Mouse (Mus musculus) liver, embryonic 15.5 days (tissue): ENCODE measurements around the gene Mycbp2. TPM values are rescaled to one million over a fixed set of nuclear protein-coding genes. Genes with fewer than 3 reads are reported as not detected.

Experiments used
- ATAC-seq: fragments of 200-750 bp; cut with Nextera tagmentation; 2 replicates; pipeline ENCODE4 v1.8.0; 2017; ENCODE audit warnings: moderate number of reproducible peaks, mild to moderate bottlenecking, moderate library complexity; ENCODE audit not compliant: insufficient read depth
- H3K27ac ChIP-seq: fragments of 300-500 bp; sonication (generic); replicated peaks from 2 replicates; pipeline ENCODE4 v1.5.1; 2015; ENCODE audit warnings: mild to moderate bottlenecking, inconsistent platforms
- H3K27me3 ChIP-seq: fragments of 300-500 bp; sonication (generic); 2 replicates; pipeline ENCODE4 v1.6.1; 2015; ENCODE audit warnings: mild to moderate bottlenecking, inconsistent platforms
- H3K36me3 ChIP-seq: fragments of 300-500 bp; sonication (generic); replicated peaks from 2 replicates; pipeline ENCODE4 v1.6.1; 2015; ENCODE audit warnings: moderate library complexity, mild to moderate bottlenecking, inconsistent platforms
- H3K4me1 ChIP-seq: fragments of 300-500 bp; sonication (generic); replicated peaks from 2 replicates; pipeline ENCODE4 v1.6.1; 2015; ENCODE audit warnings: inconsistent platforms
- H3K4me2 ChIP-seq: fragments of 300-500 bp; sonication (generic); 2 replicates; pipeline ENCODE4 v1.6.1; 2015; ENCODE audit warnings: moderate library complexity, mild to moderate bottlenecking, inconsistent platforms
- H3K4me3 ChIP-seq: fragments of 300-500 bp; sonication (generic); replicated peaks from 2 replicates; pipeline ENCODE4 v1.5.1; 2015; ENCODE audit warnings: mild to moderate bottlenecking, inconsistent platforms
- H3K9ac ChIP-seq: fragments of 300-500 bp; sonication (generic); 2 replicates; pipeline ENCODE4 v1.6.1; 2015; ENCODE audit warnings: moderate library complexity, mild to moderate bottlenecking, inconsistent platforms
- H3K9me3 ChIP-seq: fragments of 300-500 bp; sonication (generic); replicated peaks from 2 replicates; pipeline ENCODE4 v1.6.1; 2016; ENCODE audit warnings: inconsistent platforms
- WGBS: fragments of 180-500 bp; shearing (Covaris S2); methylation state at CpG from one replicate; pipeline ENCODE4 v1.1.7; 2015; ENCODE audit warnings: mixed read lengths; ENCODE audit not compliant: insufficient replicate concordance; 5-methylcytosine and 5-hydroxymethylcytosine counted together
- polyA plus RNA-seq: library from polyadenylated mRNA; unstranded; fragments of >200 nt; fragmentation: Nextera tagmentation; extraction: Ambion mirVana; gene quantifications from 2 replicates; pipeline ENCODE4 v1.2.1, GENCODE M21; 2015

The Mycbp2 gene
- polyA plus RNA-seq, 1 experiment from 2014 or later: 6.4 TPM

- Histone ChIP-seq H3K27ac (no peak overlapping the region), H3K9ac (no peak overlapping the region), H3K4me2 (no peak overlapping the region), H3K4me3 (no peak overlapping the region), H3K4me1 (peaks cover 16% of the 10 kb centered on the region), H3K9me3 (no peaks in the 10 kb centered on the region), H3K36me3 (peaks cover 7% of the 10 kb centered on the region; the same call in 1 of the 2 replicates), H3K27me3 (no peaks in the 10 kb centered on the region)
- WGBS: 67% methylated on average over 3 of the region's 3 CpGs
- no peak for ATAC-seq
Observed at GRCm38 (mm10) chr14:103101171-103101570, 245.4 kb downstream of the Mycbp2 start.

- Histone ChIP-seq H3K9me3 (no peaks in the 10 kb centered on the region), H3K27me3 (no peaks in the 10 kb centered on the region), H3K4me1 (peaks cover 17% of the 10 kb centered on the region), H3K4me3 (peak overlapping the region; percentile 84), H3K36me3 (peaks cover 14% of the 10 kb centered on the region), H3K9ac (no peak overlapping the region), H3K27ac (peak overlapping the region; percentile 100), H3K4me2 (peak overlapping the region; percentile 70)
- no peak for ATAC-seq
- WGBS: 83% methylated on average over 13 of the region's 13 CpGs
Observed at GRCm38 (mm10) chr14:103100296-103100695, 246.3 kb downstream of the Mycbp2 start.

DNA sequence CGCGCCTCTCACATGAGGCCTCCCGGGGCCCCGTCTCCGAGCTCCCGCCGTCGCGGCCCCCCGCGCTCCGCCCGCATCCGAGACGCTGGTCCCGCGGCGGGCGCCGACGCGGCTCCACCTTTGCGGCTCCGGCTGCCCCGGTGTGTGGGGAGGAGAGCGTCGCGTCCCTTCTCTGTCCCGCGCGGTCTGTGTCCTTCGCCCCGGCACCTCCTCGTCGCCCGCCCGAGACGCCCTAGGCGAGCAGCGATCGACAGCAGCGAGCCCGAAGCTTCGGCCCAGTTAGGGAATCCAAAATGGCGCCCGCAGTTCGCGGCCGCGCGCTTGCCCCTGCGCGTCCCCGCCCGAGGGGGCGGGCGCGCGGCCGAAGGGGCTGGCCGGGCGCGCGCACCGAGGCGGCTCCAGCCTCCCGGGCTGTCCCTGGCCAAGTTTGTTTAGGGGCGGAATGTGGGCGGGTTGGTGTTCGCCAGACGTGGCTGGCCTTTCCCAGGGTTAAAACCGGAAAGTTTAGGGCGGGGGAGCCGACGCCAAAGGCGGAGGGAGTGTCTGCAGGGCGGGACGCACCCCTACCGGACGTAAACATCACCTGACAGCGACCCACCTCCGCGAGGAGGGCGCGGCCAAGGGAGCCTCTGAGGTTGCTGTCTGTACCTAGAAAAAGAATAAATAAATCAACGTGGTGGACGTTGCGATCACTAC, 247.2 kb downstream of the Mycbp2 start, which contains the start of gene Fbxl3:
TSS of gene Fbxl3 (minus strand) at position 329 of the 696 bp plus-strand sequence.
- peaks cover 23% of the 10 kb centered on the region for H3K4me1 ChIP-seq
- peaks cover 23% of the 10 kb centered on the region for H3K36me3 ChIP-seq
- no peaks in the 10 kb centered on the region for H3K9me3 ChIP-seq
- peak within 1 kb of the TSS; percentile 70 for H3K4me2 ChIP-seq
- peak within 1 kb of the TSS; percentile 84 for H3K4me3 ChIP-seq
- peak within 1 kb of the TSS; percentile 100 for H3K9ac ChIP-seq
- H3K27ac ChIP-seq: peak within 1 kb of the TSS; percentile 100
- no peaks in the 10 kb centered on the region for H3K27me3 ChIP-seq
- WGBS: under 1% methylated on average over 88 of the region's 88 CpGs
- ATAC-seq: peak; percentile 89

DNA sequence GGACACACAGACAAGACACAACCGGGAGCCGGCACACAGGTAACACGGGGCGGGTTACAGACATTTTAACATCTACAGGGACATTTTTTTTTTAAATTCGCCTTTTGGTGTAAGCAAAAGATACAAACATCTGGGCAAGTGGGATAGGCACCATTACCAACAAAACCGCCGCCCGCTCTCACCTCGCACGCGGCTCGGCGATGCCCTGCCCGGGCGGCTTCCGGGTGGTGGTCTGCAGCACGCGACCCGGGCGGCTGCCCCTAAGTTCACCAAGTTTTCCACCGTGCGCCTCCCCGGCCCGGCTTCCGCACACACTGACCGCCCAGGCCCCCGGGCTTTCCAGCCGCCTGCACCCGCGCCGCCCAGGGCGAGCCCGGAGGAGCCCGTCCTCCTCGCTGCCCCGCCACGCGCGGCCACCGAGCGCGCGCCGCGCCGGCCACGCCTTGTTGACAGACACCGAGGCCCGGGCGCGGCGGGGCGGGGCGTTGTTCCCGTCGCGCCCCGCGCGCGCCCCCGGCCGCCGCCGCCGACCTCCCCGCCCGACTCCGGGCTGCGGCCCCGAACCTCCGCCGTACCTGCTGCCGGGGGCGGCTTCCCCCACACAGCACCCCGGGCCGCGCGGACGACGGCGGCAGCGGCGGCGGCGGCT, 247.9 kb downstream of the Mycbp2 start:
- H3K27ac ChIP-seq: peak overlapping the region; percentile 100
- H3K4me2 ChIP-seq: peak overlapping the region; percentile 70
- WGBS: 1% methylated on average over 82 of the region's 86 CpGs
- H3K27me3 ChIP-seq: no peaks in the 10 kb centered on the region
- H3K9ac ChIP-seq: peak overlapping the region; percentile 100
- peaks cover 27% of the 10 kb centered on the region for H3K36me3 ChIP-seq
- H3K4me1 ChIP-seq: peaks cover 27% of the 10 kb centered on the region
- H3K9me3 ChIP-seq: no peaks in the 10 kb centered on the region
- peak overlapping the region; percentile 84 for H3K4me3 ChIP-seq
- peak; percentile 79 for ATAC-seq

- H3K4me3 ChIP-seq: peak overlapping the region; percentile 84
- H3K9me3 ChIP-seq: no peaks in the 10 kb centered on the region
- H3K27me3 ChIP-seq: no peaks in the 10 kb centered on the region
- ATAC-seq: no peak
- WGBS: 2% methylated on average over 2 of the region's 2 CpGs
- H3K4me2 ChIP-seq: peak overlapping the region; percentile 70
- peak overlapping the region; percentile 100 for H3K27ac ChIP-seq
- H3K4me1 ChIP-seq: peaks cover 32% of the 10 kb centered on the region
- peaks cover 32% of the 10 kb centered on the region for H3K36me3 ChIP-seq
- H3K9ac ChIP-seq: peak overlapping the region; percentile 100
Observed at GRCm38 (mm10) chr14:103098213-103098586, 248.4 kb downstream of the Mycbp2 start.

DNA sequence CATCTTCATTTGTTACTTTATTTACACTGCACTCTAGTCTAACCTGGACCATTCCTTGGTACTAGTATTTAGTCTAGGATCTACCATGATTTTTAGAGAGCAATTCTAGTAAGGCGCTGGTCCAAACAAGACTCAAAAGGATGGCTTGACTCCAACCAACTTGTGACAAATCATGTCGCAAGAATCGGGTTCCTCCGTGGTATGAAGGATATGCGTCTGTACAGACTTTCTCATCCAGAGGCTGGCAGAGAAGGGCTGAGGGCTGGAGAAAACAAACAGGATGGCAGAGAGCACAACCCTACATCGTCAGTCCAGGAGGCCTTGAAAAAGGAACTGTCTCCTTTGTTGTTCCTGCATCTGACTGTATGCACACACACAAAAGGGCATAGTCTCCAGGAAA, 250.0 kb downstream of the Mycbp2 start:
- Histone ChIP-seq H3K4me1 (peaks cover 33% of the 10 kb centered on the region), H3K9ac (no peak overlapping the region), H3K36me3 (peaks cover 46% of the 10 kb centered on the region), H3K27ac (no peak overlapping the region), H3K4me2 (no peak overlapping the region), H3K4me3 (no peak overlapping the region), H3K27me3 (no peaks in the 10 kb centered on the region), H3K9me3 (no peaks in the 10 kb centered on the region)
- no peak for ATAC-seq
- 70% methylated on average over 6 of the region's 6 CpGs for WGBS

GRCm38 (mm10) chr14:103095826-103096225, 250.8 kb downstream of the Mycbp2 start:
- ATAC-seq: no peak
- peaks cover 33% of the 10 kb centered on the region for H3K4me1 ChIP-seq
- no peaks in the 10 kb centered on the region for H3K27me3 ChIP-seq
- 86% methylated on average over 8 of the region's 8 CpGs for WGBS
- H3K9ac ChIP-seq: no peak overlapping the region
- H3K4me3 ChIP-seq: no peak overlapping the region
- no peak overlapping the region for H3K27ac ChIP-seq
- H3K9me3 ChIP-seq: no peaks in the 10 kb centered on the region
- no peak overlapping the region for H3K4me2 ChIP-seq
- peaks cover 54% of the 10 kb centered on the region for H3K36me3 ChIP-seq

DNA sequence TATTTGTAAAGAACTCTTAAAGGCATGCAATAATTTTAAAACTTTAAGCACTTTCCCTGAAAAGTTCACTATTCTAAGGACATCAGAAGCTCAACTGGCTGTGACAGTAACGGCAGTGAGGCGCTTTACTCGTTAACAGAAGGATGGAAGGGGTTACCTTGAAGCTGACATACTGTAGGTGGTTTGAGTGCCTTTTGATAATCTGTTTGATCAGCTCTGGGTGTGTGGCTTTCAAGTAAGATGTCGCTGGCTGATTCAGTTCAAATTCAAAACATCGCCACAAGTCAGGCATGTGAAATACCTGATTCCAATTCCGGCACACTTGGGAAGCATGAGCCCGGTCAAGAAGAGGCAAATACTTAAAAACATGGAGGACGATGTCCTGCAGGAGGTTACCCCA, 251.6 kb downstream of the Mycbp2 start:
- H3K27me3 ChIP-seq: no peaks in the 10 kb centered on the region
- H3K4me1 ChIP-seq: peaks cover 33% of the 10 kb centered on the region
- H3K36me3 ChIP-seq: peaks cover 57% of the 10 kb centered on the region
- no peak overlapping the region for H3K4me2 ChIP-seq
- no peak overlapping the region for H3K4me3 ChIP-seq
- H3K27ac ChIP-seq: no peak overlapping the region
- ATAC-seq: no peak
- 87% methylated on average over 8 of the region's 8 CpGs for WGBS
- no peaks in the 10 kb centered on the region for H3K9me3 ChIP-seq
- no peak overlapping the region for H3K9ac ChIP-seq

- Histone ChIP-seq H3K4me1 (peaks cover 37% of the 10 kb centered on the region), H3K36me3 (peaks cover 67% of the 10 kb centered on the region), H3K9me3 (no peaks in the 10 kb centered on the region), H3K4me3 (no peak overlapping the region), H3K27ac (no peak overlapping the region), H3K4me2 (no peak overlapping the region), H3K9ac (no peak overlapping the region), H3K27me3 (no peaks in the 10 kb centered on the region)
- 29% methylated on average over 4 of the region's 4 CpGs for WGBS
- ATAC-seq: no peak
Observed at GRCm38 (mm10) chr14:103093670-103094069, 252.9 kb downstream of the Mycbp2 start.

DNA sequence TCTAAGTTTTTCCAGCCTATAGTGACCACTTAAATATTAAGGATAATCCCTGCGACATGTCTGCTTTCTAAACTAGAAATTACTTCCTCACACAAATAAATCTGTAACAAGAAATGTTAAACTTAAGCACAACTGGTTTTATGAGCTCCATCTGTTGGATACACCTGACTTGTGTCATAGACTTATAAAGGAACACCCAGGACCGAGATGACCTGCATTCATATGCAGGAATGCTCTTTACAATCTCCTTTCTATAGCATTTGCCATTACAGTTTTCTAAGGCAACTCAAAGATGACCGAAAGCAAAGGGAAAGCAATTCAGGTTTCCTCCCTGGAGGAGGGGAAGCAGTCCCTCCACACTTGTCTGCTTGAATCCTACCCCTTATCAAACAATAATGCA, 253.4 kb downstream of the Mycbp2 start:
- H3K4me1 ChIP-seq: peaks cover 40% of the 10 kb centered on the region

DNA sequence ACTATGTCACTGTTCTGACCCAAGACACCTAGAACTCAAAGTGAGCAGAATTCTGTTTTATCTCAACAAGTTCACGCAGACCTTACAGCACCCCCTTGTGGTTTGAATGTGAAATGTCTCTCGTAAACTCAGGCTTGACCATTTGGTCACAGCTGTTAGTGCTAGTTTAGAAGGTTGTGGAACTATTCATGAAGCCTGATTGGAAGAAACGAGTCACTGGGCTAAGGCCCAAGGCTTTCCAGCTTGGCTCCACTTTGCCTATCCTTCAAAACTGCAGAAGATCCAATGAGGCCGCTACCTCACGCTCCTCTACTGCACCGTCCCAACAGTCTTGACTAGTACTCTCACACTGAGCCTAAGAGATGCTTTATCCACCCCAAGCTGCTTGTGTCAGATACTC, 258.0 kb downstream of the Mycbp2 start:
- Histone ChIP-seq H3K36me3 (peaks cover 79% of the 10 kb centered on the region), H3K4me2 (no peak overlapping the region), H3K27me3 (no peaks in the 10 kb centered on the region), H3K27ac (no peak overlapping the region), H3K4me3 (no peak overlapping the region), H3K4me1 (peaks cover 50% of the 10 kb centered on the region), H3K9me3 (no peaks in the 10 kb centered on the region), H3K9ac (no peak overlapping the region)
- ATAC-seq: no peak
- 61% methylated on average over 6 of the region's 6 CpGs for WGBS

More for the DNA sequence above, 253.4 kb downstream of the Mycbp2 start:
- Histone ChIP-seq H3K4me2 (no peak overlapping the region), H3K9ac (no peak overlapping the region), H3K36me3 (peaks cover 69% of the 10 kb centered on the region), H3K27ac (no peak overlapping the region), H3K27me3 (no peaks in the 10 kb centered on the region), H3K4me3 (no peak overlapping the region), H3K9me3 (no peaks in the 10 kb centered on the region)
- 84% methylated on average over 3 of the region's 3 CpGs for WGBS
- ATAC-seq: no peak
